ENCODE assay signal across 8 mouse cellular contexts in the genomic region with DNA sequence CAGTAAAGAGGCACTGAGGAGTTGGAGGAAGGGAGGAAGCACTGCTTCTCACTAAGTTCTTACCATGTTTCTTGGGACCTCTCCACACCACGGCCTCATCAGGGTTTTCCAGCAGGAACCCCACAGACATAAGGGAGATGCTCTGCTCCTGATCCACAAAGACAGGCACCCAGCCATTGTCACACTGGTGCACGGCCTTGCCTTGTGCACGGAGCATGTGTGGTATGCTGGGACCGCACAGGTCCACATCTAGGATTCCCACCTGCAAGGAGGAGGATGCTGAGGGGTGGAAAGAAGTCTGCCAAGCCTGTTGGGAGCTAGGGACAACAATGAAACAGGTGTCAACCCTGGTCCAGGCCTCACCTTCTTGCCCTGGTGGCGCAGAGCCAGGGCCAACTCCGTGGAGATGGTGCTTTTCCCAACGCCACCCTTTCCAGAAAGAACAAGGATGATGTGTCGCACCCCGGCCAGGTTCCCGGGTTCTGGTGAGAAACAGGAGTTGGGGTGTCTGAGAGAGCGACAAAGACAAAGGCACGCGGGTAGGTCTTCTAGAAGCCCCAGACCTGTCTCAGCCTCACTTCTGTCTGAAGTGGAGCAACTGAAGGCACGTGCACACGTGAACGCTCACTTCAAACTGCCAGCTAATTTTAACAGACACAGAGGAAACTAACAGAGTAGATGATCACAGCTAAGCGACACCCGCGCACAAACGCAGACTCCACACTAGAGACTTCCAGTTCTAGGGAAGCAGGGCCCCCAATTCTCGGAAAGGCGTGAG. TPM values are rescaled to one million over a fixed set of nuclear protein-coding genes. Genes with fewer than 3 reads are reported as not detected.
DNase-seq lines count a peak whose midpoint lies in the region; ATAC-seq and TF ChIP-seq lines count a peak whose summit lies in the region.

No protein-coding gene starts in this region.

- peak overlapping the region; percentile 82 for H3ac ChIP-seq in myocyte (ENCODE audit: control insufficient read depth, insufficient read length)

- H3K4me1 ChIP-seq in embryonic facial prominence, embryonic 12.5 days = peaks cover 25% of the 10 kb centered on the region
- peaks cover 16% of the 10 kb centered on the region for H3K4me1 ChIP-seq in hindbrain, postnatal 0 days (ENCODE audit: insufficient read depth, low read length)

- no peak for ATAC-seq in embryonic facial prominence, embryonic 12.5 days (ENCODE audit: insufficient number of reproducible peaks, insufficient read depth, low FRiP score, low TSS enrichment)
- ATAC-seq in hindbrain, postnatal 0 days = no peak

- H3K27ac ChIP-seq in embryonic facial prominence, embryonic 12.5 days = no peak overlapping the region
- H3K27ac ChIP-seq in hindbrain, postnatal 0 days = peak overlapping the region; percentile 54

- TF ChIP-seq CTCF in hindbrain, postnatal 0 days (IDR thresholded peaks at IDR 0.05; ENCODE audit: low read depth) = no peak

- H3K4me2 ChIP-seq in embryonic facial prominence, embryonic 12.5 days (replicated peaks) = peak overlapping the region; percentile 93
- peak overlapping the region; percentile 94 for H3K4me2 ChIP-seq in hindbrain, postnatal 0 days (ENCODE audit: low read depth, low read length)
- peak overlapping the region; percentile 88 for H3K4me2 ChIP-seq in myocyte (ENCODE audit: low read depth)

- DNase-seq in layer of hippocampus, adult 11-12 months (ENCODE audit: low spot score) = peak; percentile 17
- no peak for DNase-seq in layer of hippocampus, postnatal 10 days (ENCODE audit: low spot score in 2 of 2)
- no peak for DNase-seq in hindbrain, postnatal 0 days (ENCODE audit: low spot score)
- no peak for DNase-seq in left cerebral cortex, postnatal 4 days
- no peak for DNase-seq in embryo, embryonic 11 days
- DNase-seq in spleen, postnatal 14 days (ENCODE audit: low spot score in 2 of 2) = no peak

- H3K4me3 ChIP-seq in embryonic facial prominence, embryonic 12.5 days = peak overlapping the region; percentile 88
- H3K4me3 ChIP-seq in hindbrain, postnatal 0 days (ENCODE audit: low read length) = peak overlapping the region; percentile 84
- H3K4me3 ChIP-seq in myocyte = peak overlapping the region; percentile 70

- peak overlapping the region; percentile 56 for H3K9ac ChIP-seq in embryonic facial prominence, embryonic 12.5 days
- peak overlapping the region; percentile 65 for H3K9ac ChIP-seq in hindbrain, postnatal 0 days (replicated peaks; ENCODE audit: low read length)

- no peaks in the 10 kb centered on the region for H3K9me3 ChIP-seq in embryonic facial prominence, embryonic 12.5 days
- no peaks in the 10 kb centered on the region for H3K9me3 ChIP-seq in hindbrain, postnatal 0 days (ENCODE audit: low read length)

- WGBS in embryonic facial prominence, embryonic 12.5 days = 26% methylated on average over 22 of the region's 22 CpGs
- 25% methylated on average over 22 of the region's 22 CpGs for WGBS in hindbrain, postnatal 0 days

- peaks cover 6% of the 10 kb centered on the region for H3K79me2 ChIP-seq in myocyte (ENCODE audit: control insufficient read depth, insufficient read depth)

- intact Hi-C loops in left cerebral cortex, postnatal 4 days (cut with DNase I) = no loop called here

- TF ChIP-seq POLR2A in myocyte (IDR thresholded peaks at IDR 0.05; ENCODE audit: insufficient read length, low read depth) = no peak

- H3K36me3 ChIP-seq in embryonic facial prominence, embryonic 12.5 days = peaks cover 33% of the 10 kb centered on the region
- peaks cover 16% of the 10 kb centered on the region for H3K36me3 ChIP-seq in hindbrain, postnatal 0 days (ENCODE audit: insufficient read depth, low read length)
- no peaks in the 10 kb centered on the region for H3K36me3 ChIP-seq in myocyte (ENCODE audit: control insufficient read depth, insufficient read depth)

- no peaks in the 10 kb centered on the region for H3K27me3 ChIP-seq in embryonic facial prominence, embryonic 12.5 days
- H3K27me3 ChIP-seq in hindbrain, postnatal 0 days (ENCODE audit: insufficient read depth, low read length) = no peaks in the 10 kb centered on the region
- H3K27me3 ChIP-seq in myocyte (ENCODE audit: control insufficient read depth, insufficient read depth, insufficient read length) = no peaks in the 10 kb centered on the region

TF ChIP-seq in myocyte, 11 proteins besides CTCF, POLR2A, EP300 and RAD21:
- no peak for TF ChIP-seq CEBPB (IDR thresholded peaks at IDR 0.05; ENCODE audit: insufficient read depth, poor library complexity, severe bottlenecking)
- no peak for TF ChIP-seq TCF3 (IDR thresholded peaks at IDR 0.05; ENCODE audit: insufficient read length, low read depth)
- no peak for TF ChIP-seq MYOG (IDR thresholded peaks at IDR 0.05; ENCODE audit: control insufficient read depth in 1 of 3, insufficient read depth in 1 of 3, insufficient read length in 2 of 3, low read depth in 2 of 3)
- no peak for TF ChIP-seq E2F4 (IDR thresholded peaks at IDR 0.05; ENCODE audit: insufficient read depth)
- TF ChIP-seq POLR2AphosphoS2 (IDR thresholded peaks at IDR 0.05; ENCODE audit: insufficient read length, low read depth) = no peak
- no peak for TF ChIP-seq MAX (IDR thresholded peaks at IDR 0.05; ENCODE audit: low read depth)
- TF ChIP-seq REST (IDR thresholded peaks at IDR 0.05; ENCODE audit: insufficient read depth, insufficient read length) = no peak
- no peak for TF ChIP-seq TCF12 (IDR thresholded peaks at IDR 0.05; ENCODE audit: insufficient read depth, poor library complexity, severe bottlenecking)
- no peak for TF ChIP-seq SRF (IDR thresholded peaks at IDR 0.05; ENCODE audit: control insufficient read depth, insufficient read length, low read depth)
- TF ChIP-seq USF1 (IDR thresholded peaks at IDR 0.05; ENCODE audit: low read depth) = no peak
- no peak for TF ChIP-seq MYOD1 (IDR thresholded peaks at IDR 0.05; ENCODE audit: control insufficient read depth in 1 of 3, insufficient read length in 2 of 3, low read depth in 2 of 3)
TF ChIP-seq in myocyte: peak in this region for 0.

RNA-seq across cellular contexts. Expression of gene Nubp2, which starts 0.6 kb away (rescaled TPM):
- 10 to 100 TPM; 40.4 to 40.5 TPM for total RNA-seq in layer of hippocampus, postnatal 10 days (2021)
- 49.7 and 53.6 TPM in 2 replicates for polyA plus RNA-seq in embryonic facial prominence, embryonic 12.5 days (2016; fragmentation: Nextera tagmentation; extraction: Ambion mirVana)
- 35.7 and 52.7 TPM in 2 replicates for total RNA-seq in hindbrain, postnatal 0 days (2014; rRNA removed)
- 63.5 and 65.0 TPM in 2 replicates for polyA plus RNA-seq in hindbrain, postnatal 0 days (2015; fragmentation: Nextera tagmentation; extraction: Ambion mirVana)
- polyA plus RNA-seq in myocyte (2012; fragmentation: generic; extraction: Trizol) = 38.5 TPM
- 10 to 100 TPM; 35.9 to 39.3 TPM for total RNA-seq in left cerebral cortex, postnatal 4 days (2021)

RNA-seq across cellular contexts. Expression of gene Spsb3, which starts 0.9 kb away (rescaled TPM):
- total RNA-seq in layer of hippocampus, postnatal 10 days (2021) = 10 to 100 TPM; 36.4 to 36.9 TPM
- 43.3 and 43.8 TPM in 2 replicates for polyA plus RNA-seq in embryonic facial prominence, embryonic 12.5 days (2016; fragmentation: Nextera tagmentation; extraction: Ambion mirVana)
- 122 and 135 TPM in 2 replicates for total RNA-seq in hindbrain, postnatal 0 days (2014; rRNA removed)
- polyA plus RNA-seq in hindbrain, postnatal 0 days (2015; fragmentation: Nextera tagmentation; extraction: Ambion mirVana) = 90.6 and 94.9 TPM in 2 replicates
- polyA plus RNA-seq in myocyte (2012; fragmentation: generic; extraction: Trizol) = 46.6 TPM
- 10 to 100 TPM; 43.6 to 46.0 TPM for total RNA-seq in left cerebral cortex, postnatal 4 days (2021)

RNA-seq across cellular contexts. Expression of gene Eme2, which starts 9.3 kb away (rescaled TPM):
- 10 to 100 TPM; 61.6 to 62.1 TPM for total RNA-seq in layer of hippocampus, postnatal 10 days (2021)
- 38.7 and 42.4 TPM in 2 replicates for polyA plus RNA-seq in embryonic facial prominence, embryonic 12.5 days (2016; fragmentation: Nextera tagmentation; extraction: Ambion mirVana)
- 34.9 and 49.5 TPM in 2 replicates for total RNA-seq in hindbrain, postnatal 0 days (2014; rRNA removed)
- polyA plus RNA-seq in hindbrain, postnatal 0 days (2015; fragmentation: Nextera tagmentation; extraction: Ambion mirVana) = 21.4 and 24.3 TPM in 2 replicates
- 12.5 TPM for polyA plus RNA-seq in myocyte (2012; fragmentation: generic; extraction: Trizol)
- 10 to 100 TPM; 36.2 to 36.4 TPM for total RNA-seq in left cerebral cortex, postnatal 4 days (2021)

RNA-seq across cellular contexts. Expression of gene Mrps34, which starts 9.4 kb away (rescaled TPM):
- total RNA-seq in layer of hippocampus, postnatal 10 days (2021) = 10 to 100 TPM; 74.1 to 77.8 TPM
- 99.6 and 107 TPM in 2 replicates for polyA plus RNA-seq in embryonic facial prominence, embryonic 12.5 days (2016; fragmentation: Nextera tagmentation; extraction: Ambion mirVana)
- total RNA-seq in hindbrain, postnatal 0 days (2014; rRNA removed) = 37.8 and 58.3 TPM in 2 replicates
- polyA plus RNA-seq in hindbrain, postnatal 0 days (2015; fragmentation: Nextera tagmentation; extraction: Ambion mirVana) = 124 and 136 TPM in 2 replicates
- 142 TPM for polyA plus RNA-seq in myocyte (2012; fragmentation: generic; extraction: Trizol)
- total RNA-seq in left cerebral cortex, postnatal 4 days (2021) = 10 to 100 TPM; 48.9 to 50.0 TPM

RNA-seq across cellular contexts. Expression of gene Nme3, which starts 10.8 kb away (rescaled TPM):
- total RNA-seq in layer of hippocampus, postnatal 10 days (2021) = 10 to 100 TPM; 40.8 to 44.2 TPM
- 44.8 and 46.1 TPM in 2 replicates for polyA plus RNA-seq in embryonic facial prominence, embryonic 12.5 days (2016; fragmentation: Nextera tagmentation; extraction: Ambion mirVana)
- 66.1 and 67.0 TPM in 2 replicates for total RNA-seq in hindbrain, postnatal 0 days (2014; rRNA removed)
- 92.6 and 95.1 TPM in 2 replicates for polyA plus RNA-seq in hindbrain, postnatal 0 days (2015; fragmentation: Nextera tagmentation; extraction: Ambion mirVana)
- 23.7 TPM for polyA plus RNA-seq in myocyte (2012; fragmentation: generic; extraction: Trizol)
- total RNA-seq in left cerebral cortex, postnatal 4 days (2021) = 10 to 100 TPM; 38.7 to 43.0 TPM
